Mouse (Mus musculus) cortical plate, adult 2 months (tissue): ENCODE measurements around the gene Rassf3.

Experiments
- CTCF ChIP-seq: fragments of 200-500 bp; IDR thresholded peaks from 2 replicates; pipeline ENCODE4 v1.5.1; 2011; ENCODE audit warnings: mild to moderate bottlenecking, control low read depth, low read length; ENCODE audit not compliant: insufficient read depth; ENCODE audit errors: extremely low read depth
- POLR2A ChIP-seq: fragments of 200-500 bp; IDR thresholded peaks from 2 replicates; pipeline ENCODE4 v1.6.1; 2011; ENCODE audit warnings: mild to moderate bottlenecking, low read length, control low read depth; ENCODE audit not compliant: insufficient read depth; ENCODE audit errors: extremely low read depth

- TF ChIP-seq CTCF (no peak), POLR2A (no peak)
Observed at GRCm38 (mm10) chr10:121421023-121421422, 55.1 kb downstream of the Rassf3 start.
